Mouse (Mus musculus) small intestine, adult 2 months (tissue): ENCODE measurements around the gene Sult1d1. TPM values are rescaled to one million over a fixed set of nuclear protein-coding genes. Genes with fewer than 3 reads are reported as not detected.

Experiments used
- H3K27ac ChIP-seq: fragments of 200-500 bp; 2 replicates; pipeline ENCODE4 v1.5.1; 2012; ENCODE audit warnings: low read depth, low read length, control low read depth, inconsistent platforms; ENCODE audit not compliant: insufficient read depth
- H3K27me3 ChIP-seq: fragments of 200-500 bp; 2 replicates; pipeline ENCODE4 v1.6.1; 2012; ENCODE audit warnings: mild to moderate bottlenecking, moderate library complexity, low read length, inconsistent platforms; ENCODE audit not compliant: control insufficient read depth, insufficient read depth
- H3K36me3 ChIP-seq: fragments of 200-500 bp; 2 replicates; pipeline ENCODE4 v1.6.1; 2012; ENCODE audit warnings: mild to moderate bottlenecking, low read length, control low read depth, inconsistent platforms; ENCODE audit not compliant: control insufficient read depth, insufficient read depth
- H3K4me1 ChIP-seq: fragments of 200-500 bp; 2 replicates; pipeline ENCODE4 v1.6.1; 2012; ENCODE audit warnings: low read length, inconsistent platforms, mixed read lengths; ENCODE audit not compliant: control insufficient read depth, insufficient read depth, insufficient read length
- H3K4me3 ChIP-seq: fragments of 200-500 bp; 2 replicates; pipeline ENCODE4 v1.5.1; 2012; ENCODE audit warnings: low read depth, mild to moderate bottlenecking, control low read depth, inconsistent platforms, low read length, moderate library complexity
- CTCF ChIP-seq: fragments of 200-500 bp; IDR thresholded peaks from 2 replicates; pipeline ENCODE4 v1.5.1; 2012; ENCODE audit warnings: low read depth, mild to moderate bottlenecking, control low read depth, inconsistent platforms, low read length, moderate library complexity, mixed read lengths; ENCODE audit not compliant: insufficient replicate concordance, insufficient read length; ENCODE audit errors: extremely low read depth
- POLR2A ChIP-seq: fragments of 200-500 bp; IDR thresholded peaks from 2 replicates; pipeline ENCODE4 v1.6.1; 2012; ENCODE audit warnings: low read depth, mild to moderate bottlenecking, control low read depth, inconsistent platforms, low read length, moderate library complexity
- WGBS: fragments of 180-500 bp; shearing (Covaris S2); methylation state at CpG from one replicate; pipeline ENCODE4 v1.1.7; 2018; 5-methylcytosine and 5-hydroxymethylcytosine counted together
- polyA plus RNA-seq: library from polyadenylated mRNA; depleted of rRNA; stranded (reverse); fragments of >200 nt; gene quantifications from 2 replicates; pipeline ENCODE4 v1.2.3, GENCODE M21; 2012; rRNA removed

Gene Sult1d1
- polyA plus RNA-seq, result 0.67 and 1.6 TPM in 2 replicates

GRCm38 (mm10) chr5:87568845-87569244 lies at the start of gene Sult1d1:
Gene Sult1d1, minus strand, starts transcription at chr5:87569027.
- TF ChIP-seq CTCF, result no peak
- no peak for TF ChIP-seq POLR2A
- Histone ChIP-seq H3K27me3 (no peaks in the 10 kb centered on the region), H3K36me3 (peaks cover 6% of the 10 kb centered on the region; the same call in 1 of the 2 replicates), H3K4me3 (no peak within 1 kb of the TSS), H3K27ac (no peak within 1 kb of the TSS), H3K4me1 (peaks cover 2% of the 10 kb centered on the region; the same call in 1 of the 2 replicates)
- 24% methylated on average over 5 of the region's 5 CpGs for WGBS

DNA sequence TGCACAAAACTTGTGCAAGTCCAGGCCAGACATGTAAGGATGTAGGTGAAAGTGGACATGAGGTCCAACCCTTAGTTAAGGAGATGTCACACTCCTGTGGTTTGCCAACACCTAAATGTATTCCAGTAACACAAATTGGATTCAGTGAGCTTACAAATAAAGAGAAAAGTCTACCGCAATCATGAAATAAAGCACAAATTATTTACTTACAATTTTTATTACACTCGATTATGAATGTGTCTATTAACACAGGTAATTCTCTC lies 46.2 kb upstream of the Sult1d1 start:
- H3K27me3 ChIP-seq, result no peaks in the 10 kb centered on the region
- 91% methylated on average over 2 of the region's 2 CpGs for WGBS
- TF ChIP-seq CTCF, result no peak
- TF ChIP-seq POLR2A, result no peak
- no peak overlapping the region for H3K27ac ChIP-seq
- H3K4me1 ChIP-seq, result no peaks in the 10 kb centered on the region
- no peak overlapping the region for H3K4me3 ChIP-seq
- no peaks in the 10 kb centered on the region for H3K36me3 ChIP-seq

GRCm38 (mm10) chr5:87614364-87615127 lies 45.7 kb upstream of the Sult1d1 start:
- Histone ChIP-seq H3K36me3 (no peaks in the 10 kb centered on the region), H3K4me3 (no peak overlapping the region), H3K27me3 (no peaks in the 10 kb centered on the region), H3K4me1 (no peaks in the 10 kb centered on the region), H3K27ac (no peak overlapping the region)
- TF ChIP-seq CTCF (no peak), POLR2A (no peak)

GRCm38 (mm10) chr5:87601018-87601417 lies 32.2 kb upstream of the Sult1d1 start:
- WGBS, result 63% methylated on average over 3 of the region's 3 CpGs
- no peak for TF ChIP-seq CTCF
- TF ChIP-seq POLR2A, result no peak
- no peaks in the 10 kb centered on the region for H3K36me3 ChIP-seq
- no peaks in the 10 kb centered on the region for H3K4me1 ChIP-seq
- H3K27me3 ChIP-seq, result no peaks in the 10 kb centered on the region
- no peak overlapping the region for H3K27ac ChIP-seq
- no peak overlapping the region for H3K4me3 ChIP-seq

- Histone ChIP-seq H3K27me3 (no peaks in the 10 kb centered on the region), H3K4me3 (no peak overlapping the region), H3K36me3 (no peaks in the 10 kb centered on the region), H3K27ac (no peak overlapping the region), H3K4me1 (no peaks in the 10 kb centered on the region)
- WGBS, result 66% methylated on average over 2 of the region's 2 CpGs
- TF ChIP-seq CTCF (no peak), POLR2A (no peak)
Measured at GRCm38 (mm10) chr5:87597891-87598290, 29.1 kb upstream of the Sult1d1 start.

GRCm38 (mm10) chr5:87591494-87591893 lies 22.7 kb upstream of the Sult1d1 start, which contains the start of gene Sult1e1:
Gene Sult1e1, minus strand, starts transcription at chr5:87591594.
- H3K36me3 ChIP-seq, result no peaks in the 10 kb centered on the region
- TF ChIP-seq POLR2A (no peak), CTCF (no peak)
- H3K4me3 ChIP-seq, result no peak within 1 kb of the TSS
- 82% methylated on average over 5 of the region's 5 CpGs for WGBS
- H3K27me3 ChIP-seq, result no peaks in the 10 kb centered on the region
- no peak within 1 kb of the TSS for H3K27ac ChIP-seq
- H3K4me1 ChIP-seq, result no peaks in the 10 kb centered on the region

DNA sequence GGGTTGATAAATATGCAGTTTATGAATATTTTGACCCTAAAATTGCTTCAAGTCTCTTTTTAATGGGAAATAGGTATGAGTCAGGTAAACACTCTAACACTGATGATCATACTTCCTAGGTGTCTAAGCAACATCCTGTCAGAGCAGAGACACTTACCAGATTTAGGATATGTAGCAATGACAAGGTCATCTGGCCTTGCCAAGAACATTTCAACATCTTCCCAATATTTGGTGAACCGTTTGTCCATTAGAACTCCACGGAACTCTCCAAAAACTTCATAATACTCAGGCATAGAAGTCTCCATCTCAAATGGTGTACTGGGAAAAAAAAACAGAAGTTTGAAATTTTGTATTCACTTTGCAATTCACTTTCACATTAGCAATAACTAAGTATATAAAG lies 21.1 kb upstream of the Sult1d1 start:
- Histone ChIP-seq H3K4me3 (no peak overlapping the region), H3K27ac (no peak overlapping the region), H3K27me3 (no peaks in the 10 kb centered on the region), H3K36me3 (no peaks in the 10 kb centered on the region), H3K4me1 (no peaks in the 10 kb centered on the region)
- 87% methylated on average over 2 of the region's 2 CpGs for WGBS
- no peak for TF ChIP-seq CTCF
- no peak for TF ChIP-seq POLR2A
